In genomic region chr19:46531071-46532030, GRCm38 (mm10) we compare ENCODE assay signal across 8 mouse cellular contexts. TPM values are rescaled to one million over a fixed set of nuclear protein-coding genes. Genes with fewer than 3 reads are reported as not detected.
DNase-seq lines count a peak whose midpoint lies in the region; ATAC-seq and TF ChIP-seq lines count a peak whose summit lies in the region.

No protein-coding gene starts in this region.

- TF ChIP-seq EP300 in heart, postnatal 0 days (IDR thresholded peaks at IDR 0.05; ENCODE audit: low read depth), result no peak; the same call in 1 of the 2 replicates

- peak; percentile 22 for TF ChIP-seq CTCF in layer of hippocampus, adult 2 months (conservative IDR thresholded peaks at IDR 0.05)
- peak; percentile 29; the same call in 1 of the 2 replicates for TF ChIP-seq CTCF in heart, postnatal 0 days (IDR thresholded peaks at IDR 0.05; ENCODE audit: low read depth)

- no peak for TF ChIP-seq POLR2A in limb, embryonic 14.5 days (IDR thresholded peaks at IDR 0.05; ENCODE audit: borderline replicate concordance, extremely low read depth, insufficient read depth, insufficient read length)

- 19% methylated on average over 16 of the region's 16 CpGs for WGBS in heart, postnatal 0 days
- 8% methylated on average over 16 of the region's 16 CpGs for WGBS in limb, embryonic 14.5 days
- 10% methylated on average over 16 of the region's 16 CpGs for WGBS in stomach, embryonic 14.5 days

- H3K27me3 ChIP-seq in heart, postnatal 0 days (ENCODE audit: control insufficient read depth, insufficient read depth, low read length), result no peaks in the 10 kb centered on the region
- H3K27me3 ChIP-seq in limb, embryonic 14.5 days (ENCODE audit: control insufficient read depth, insufficient read depth, low read length), result no peaks in the 10 kb centered on the region
- H3K27me3 ChIP-seq in stomach, embryonic 14.5 days (ENCODE audit: control insufficient read depth, insufficient read depth, low read length), result no peaks in the 10 kb centered on the region

- DNase-seq in layer of hippocampus, adult 2 months (ENCODE audit: low spot score in 2 of 2), result no peak
- no peak for DNase-seq in layer of hippocampus, adult 9-10 months (ENCODE audit: low spot score)
- peak; percentile 34 for DNase-seq in embryo, embryonic 10.5 days (ENCODE audit: low spot score)
- no peak for DNase-seq in heart, postnatal 0 days (ENCODE audit: low spot score)
- DNase-seq in limb, embryonic 14.5 days (ENCODE audit: low spot score), result peak; percentile 46
- no peak for DNase-seq in gastrocnemius, postnatal 10 days

- H3K4me2 ChIP-seq in heart, postnatal 0 days (ENCODE audit: low read depth, low read length), result peak overlapping the region; percentile 30; the same call in 1 of the 2 replicates
- H3K4me2 ChIP-seq in limb, embryonic 14.5 days (replicated peaks; ENCODE audit: low read depth, low read length, severe bottlenecking), result peak overlapping the region; percentile 26; the same call in 1 of the 2 replicates
- H3K4me2 ChIP-seq in stomach, embryonic 14.5 days (replicated peaks; ENCODE audit: low read depth, low read length), result no peak overlapping the region; the same call in 1 of the 2 replicates

- no peak; the same call in 1 of the 2 replicates for ATAC-seq in heart, postnatal 0 days (ENCODE audit: insufficient read depth, low read depth)
- peak; percentile 38; the same call in 1 of the 2 replicates for ATAC-seq in limb, embryonic 14.5 days (ENCODE audit: low FRiP score, low read depth)
- no peak for ATAC-seq in stomach, embryonic 14.5 days (ENCODE audit: insufficient number of reproducible peaks, insufficient read depth, low FRiP score, low read depth)
- ATAC-seq in activated CD4-positive, CD25-positive, alpha-beta regulatory T cell, adult 4 months, result no peak

- no peaks in the 10 kb centered on the region for H3K9me3 ChIP-seq in heart, postnatal 0 days (replicated peaks; ENCODE audit: control insufficient read depth, low read length)
- no peaks in the 10 kb centered on the region for H3K9me3 ChIP-seq in limb, embryonic 14.5 days (ENCODE audit: control insufficient read depth, low read length)
- no peaks in the 10 kb centered on the region for H3K9me3 ChIP-seq in stomach, embryonic 14.5 days (ENCODE audit: control insufficient read depth, low read depth, low read length)

- H3K36me3 ChIP-seq in heart, postnatal 0 days (replicated peaks; ENCODE audit: control insufficient read depth, insufficient read depth, low read length), result no peaks in the 10 kb centered on the region
- H3K36me3 ChIP-seq in limb, embryonic 14.5 days (ENCODE audit: control insufficient read depth, insufficient read depth, low read length), result peaks cover 12% of the 10 kb centered on the region
- H3K36me3 ChIP-seq in stomach, embryonic 14.5 days (ENCODE audit: control insufficient read depth, insufficient read depth, low read length), result no peaks in the 10 kb centered on the region

- H3K9ac ChIP-seq in heart, postnatal 0 days (replicated peaks; ENCODE audit: low read depth, low read length), result peak overlapping the region; percentile 35; the same call in 1 of the 2 replicates
- no peak overlapping the region for H3K9ac ChIP-seq in limb, embryonic 14.5 days (ENCODE audit: low read depth, low read length, severe bottlenecking)
- no peak overlapping the region; the same call in 1 of the 2 replicates for H3K9ac ChIP-seq in stomach, embryonic 14.5 days (replicated peaks; ENCODE audit: low read depth, low read length)

- H3K4me3 ChIP-seq in layer of hippocampus, adult 2 months, result no peak overlapping the region
- no peak overlapping the region for H3K4me3 ChIP-seq in heart, postnatal 0 days (ENCODE audit: low read depth, low read length)
- H3K4me3 ChIP-seq in limb, embryonic 14.5 days (replicated peaks; ENCODE audit: low read length), result no peak overlapping the region
- no peak overlapping the region for H3K4me3 ChIP-seq in stomach, embryonic 14.5 days (ENCODE audit: low read depth, low read length)

- H3K4me1 ChIP-seq in heart, postnatal 0 days (ENCODE audit: control insufficient read depth, insufficient read depth), result peaks cover 46% of the 10 kb centered on the region
- H3K4me1 ChIP-seq in limb, embryonic 14.5 days (ENCODE audit: control insufficient read depth, insufficient read depth, low read length), result peaks cover 62% of the 10 kb centered on the region
- H3K4me1 ChIP-seq in stomach, embryonic 14.5 days (ENCODE audit: control insufficient read depth, insufficient read depth, low read length), result peaks cover 62% of the 10 kb centered on the region

- H3K27ac ChIP-seq in layer of hippocampus, adult 2 months, result peak overlapping the region; percentile 93
- H3K27ac ChIP-seq in heart, postnatal 0 days (ENCODE audit: low read depth), result peak overlapping the region; percentile 94
- H3K27ac ChIP-seq in limb, embryonic 14.5 days (replicated peaks; ENCODE audit: low read depth, low read length), result peak overlapping the region; percentile 50
- peak overlapping the region; percentile 87 for H3K27ac ChIP-seq in stomach, embryonic 14.5 days (ENCODE audit: low read length)

RNA-seq across cellular contexts. Expression of gene Trim8, which starts 29.8 kb away (rescaled TPM):
- 100 to 1,000 TPM in 1 of 2 experiments, 10 to 100 TPM in 1; 99.9 to 108 TPM for total RNA-seq in layer of hippocampus, adult 2 months (2021)
- 35.9 and 48.3 TPM in 2 replicates for total RNA-seq in heart, postnatal 0 days (2014; rRNA removed; ENCODE audit: low replicate concordance)
- polyA plus RNA-seq in heart, postnatal 0 days (2015; fragmentation: Nextera tagmentation; extraction: Ambion mirVana), result 14.3 and 14.6 TPM in 2 replicates
- 22.7 and 32.5 TPM in 2 replicates for polyA plus RNA-seq in limb, embryonic 14.5 days (2012; rRNA removed)
- 21.5 and 23.1 TPM in 2 replicates for polyA plus RNA-seq in limb, embryonic 14.5 days (2014; fragmentation: Nextera tagmentation; extraction: Ambion mirVana)
- polyA plus RNA-seq in stomach, embryonic 14.5 days (2014; fragmentation: Nextera tagmentation; extraction: Ambion mirVana), result 22.3 and 23.5 TPM in 2 replicates
- 10 to 100 TPM; 26.1 to 29.7 TPM for total RNA-seq in gastrocnemius, postnatal 10 days (2021)
- polyA plus RNA-seq in activated CD4-positive, CD25-positive, alpha-beta regulatory T cell, adult 4 months (2017; shearing (Covaris generic)), result 10 to 100 TPM; 15.8 to 21.3 TPM

RNA-seq across cellular contexts. Expression of gene Arl3, which starts 41.6 kb away (rescaled TPM):
- total RNA-seq in layer of hippocampus, adult 2 months (2021), result 100 to 1,000 TPM; 122 to 129 TPM
- total RNA-seq in heart, postnatal 0 days (2014; rRNA removed; ENCODE audit: low replicate concordance), result 37.2 and 38.2 TPM in 2 replicates
- polyA plus RNA-seq in heart, postnatal 0 days (2015; fragmentation: Nextera tagmentation; extraction: Ambion mirVana), result 79.5 and 80.6 TPM in 2 replicates
- 93.0 and 120 TPM in 2 replicates for polyA plus RNA-seq in limb, embryonic 14.5 days (2012; rRNA removed)
- 87.2 and 97.8 TPM in 2 replicates for polyA plus RNA-seq in limb, embryonic 14.5 days (2014; fragmentation: Nextera tagmentation; extraction: Ambion mirVana)
- 89.4 and 98.7 TPM in 2 replicates for polyA plus RNA-seq in stomach, embryonic 14.5 days (2014; fragmentation: Nextera tagmentation; extraction: Ambion mirVana)
- total RNA-seq in gastrocnemius, postnatal 10 days (2021), result 10 to 100 TPM; 48.9 to 50.5 TPM
- polyA plus RNA-seq in activated CD4-positive, CD25-positive, alpha-beta regulatory T cell, adult 4 months (2017; shearing (Covaris generic)), result 10 to 100 TPM; 22.1 to 24.5 TPM

RNA-seq across cellular contexts. Expression of gene Sfxn2, which starts 41.8 kb away (rescaled TPM):
- 1 to 10 TPM; 7.4 to 8.3 TPM for total RNA-seq in layer of hippocampus, adult 2 months (2021)
- 4.2 and 5.9 TPM in 2 replicates for total RNA-seq in heart, postnatal 0 days (2014; rRNA removed; ENCODE audit: low replicate concordance)
- polyA plus RNA-seq in heart, postnatal 0 days (2015; fragmentation: Nextera tagmentation; extraction: Ambion mirVana), result 4.6 and 5.1 TPM in 2 replicates
- 26.4 and 26.7 TPM in 2 replicates for polyA plus RNA-seq in limb, embryonic 14.5 days (2012; rRNA removed)
- 21.2 and 22.0 TPM in 2 replicates for polyA plus RNA-seq in limb, embryonic 14.5 days (2014; fragmentation: Nextera tagmentation; extraction: Ambion mirVana)
- 19.3 and 20.8 TPM in 2 replicates for polyA plus RNA-seq in stomach, embryonic 14.5 days (2014; fragmentation: Nextera tagmentation; extraction: Ambion mirVana)
- total RNA-seq in gastrocnemius, postnatal 10 days (2021), result 1 to 10 TPM; 5.5 to 7.3 TPM
- polyA plus RNA-seq in activated CD4-positive, CD25-positive, alpha-beta regulatory T cell, adult 4 months (2017; shearing (Covaris generic)), result 1 to 10 TPM; 4.3 to 6.9 TPM

Comparison
In these comparisons a context has a peak if more than half of its experiments do, and no peak if none do; other contexts are left out.
1. DNase-seq: peak in embryo, embryonic 10.5 days (single experiment) and limb, embryonic 14.5 days (single experiment); none in layer of hippocampus, adult 2 months (0 of 2), layer of hippocampus, adult 9-10 months (single experiment), heart, postnatal 0 days (single experiment) and gastrocnemius, postnatal 10 days (single experiment).
2. Peak in every context shown above with its lines, with median percentiles within 50 percentile points of each other: H3K27ac ChIP-seq.